Mouse (Mus musculus): ENCODE results near the gene Sema4d. TPM values are rescaled to one million over a fixed set of nuclear protein-coding genes. Genes with fewer than 3 reads are reported as not detected.

Gene Sema4d
- polyA plus RNA-seq, 1 experiment = 23.0 TPM

GRCm38 (mm10) chr13:51778983-51779962 is 14.3 kb downstream of the Sema4d start:
- no peak for TF ChIP-seq POLR2A (IDR thresholded peaks at IDR 0.05; ENCODE audit: borderline replicate concordance, control insufficient read depth, low read depth, low read length)
- TF ChIP-seq CTCF (IDR thresholded peaks at IDR 0.05; ENCODE audit: control insufficient read depth, insufficient read depth, low read length) = no peak
- no peak overlapping the region for H3K4me3 ChIP-seq (replicated peaks; ENCODE audit: control insufficient read depth, low read depth, low read length)
- peaks cover 12% of the 10 kb centered on the region for H3K4me1 ChIP-seq (ENCODE audit: control insufficient read depth, insufficient read depth, low read length)
- H3K27ac ChIP-seq (ENCODE audit: control insufficient read depth, insufficient read depth, low read depth, low read length, poor library complexity) = no peak overlapping the region
- 73% methylated on average over 25 of the region's 25 CpGs for WGBS

- TF ChIP-seq CTCF (IDR thresholded peaks at IDR 0.05; ENCODE audit: control insufficient read depth, insufficient read depth, low read length) (no peak), POLR2A (IDR thresholded peaks at IDR 0.05; ENCODE audit: borderline replicate concordance, control insufficient read depth, low read depth, low read length) (no peak)
- Histone ChIP-seq H3K4me3 (replicated peaks; ENCODE audit: control insufficient read depth, low read depth, low read length) (no peak overlapping the region), H3K4me1 (ENCODE audit: control insufficient read depth, insufficient read depth, low read length) (peaks cover 12% of the 10 kb centered on the region), H3K27ac (ENCODE audit: control insufficient read depth, insufficient read depth, low read depth, low read length, poor library complexity) (no peak overlapping the region)
- 78% methylated on average over 11 of the region's 11 CpGs for WGBS
Measured at GRCm38 (mm10) chr13:51778351-51778982, 15.1 kb downstream of the Sema4d start.

GRCm38 (mm10) chr13:51777738-51778274 is 15.7 kb downstream of the Sema4d start:
- Histone ChIP-seq H3K27ac (ENCODE audit: control insufficient read depth, insufficient read depth, low read depth, low read length, poor library complexity) (no peak overlapping the region), H3K4me1 (ENCODE audit: control insufficient read depth, insufficient read depth, low read length) (peaks cover 12% of the 10 kb centered on the region), H3K4me3 (replicated peaks; ENCODE audit: control insufficient read depth, low read depth, low read length) (no peak overlapping the region)
- TF ChIP-seq CTCF (IDR thresholded peaks at IDR 0.05; ENCODE audit: control insufficient read depth, insufficient read depth, low read length) = no peak
- no peak for TF ChIP-seq POLR2A (IDR thresholded peaks at IDR 0.05; ENCODE audit: borderline replicate concordance, control insufficient read depth, low read depth, low read length)
- WGBS = 72% methylated on average over 6 of the region's 6 CpGs

- H3K4me1 ChIP-seq (ENCODE audit: control insufficient read depth, insufficient read depth, low read length) = peaks cover 12% of the 10 kb centered on the region
- 80% methylated on average over 11 of the region's 11 CpGs for WGBS
- H3K4me3 ChIP-seq (replicated peaks; ENCODE audit: control insufficient read depth, low read depth, low read length) = no peak overlapping the region
- no peak for TF ChIP-seq CTCF (IDR thresholded peaks at IDR 0.05; ENCODE audit: control insufficient read depth, insufficient read depth, low read length)
- no peak for TF ChIP-seq POLR2A (IDR thresholded peaks at IDR 0.05; ENCODE audit: borderline replicate concordance, control insufficient read depth, low read depth, low read length)
- no peak overlapping the region for H3K27ac ChIP-seq (ENCODE audit: control insufficient read depth, insufficient read depth, low read depth, low read length, poor library complexity)
Measured at GRCm38 (mm10) chr13:51777048-51777737, 16.4 kb downstream of the Sema4d start.

GRCm38 (mm10) chr13:51776160-51776737 is 17.3 kb downstream of the Sema4d start:
- H3K27ac ChIP-seq (ENCODE audit: control insufficient read depth, insufficient read depth, low read depth, low read length, poor library complexity) = no peak overlapping the region
- WGBS = 34% methylated on average over 6 of the region's 6 CpGs
- no peak overlapping the region for H3K4me3 ChIP-seq (replicated peaks; ENCODE audit: control insufficient read depth, low read depth, low read length)
- peaks cover 8% of the 10 kb centered on the region for H3K4me1 ChIP-seq (ENCODE audit: control insufficient read depth, insufficient read depth, low read length)
- TF ChIP-seq POLR2A (IDR thresholded peaks at IDR 0.05; ENCODE audit: borderline replicate concordance, control insufficient read depth, low read depth, low read length) (no peak), CTCF (IDR thresholded peaks at IDR 0.05; ENCODE audit: control insufficient read depth, insufficient read depth, low read length) (no peak)

- Histone ChIP-seq H3K4me1 (ENCODE audit: control insufficient read depth, insufficient read depth, low read length) (peaks cover 15% of the 10 kb centered on the region), H3K27ac (ENCODE audit: control insufficient read depth, insufficient read depth, low read depth, low read length, poor library complexity) (no peak overlapping the region)
- WGBS = 89% methylated on average over 10 of the region's 10 CpGs
Measured at GRCm38 (mm10) chr13:51771802-51772206, 21.7 kb downstream of the Sema4d start.

GRCm38 (mm10) chr13:51770647-51771427 is 22.7 kb downstream of the Sema4d start:
- H3K27ac ChIP-seq (ENCODE audit: control insufficient read depth, insufficient read depth, low read depth, low read length, poor library complexity) = no peak overlapping the region
- H3K4me1 ChIP-seq (ENCODE audit: control insufficient read depth, insufficient read depth, low read length) = peaks cover 15% of the 10 kb centered on the region
- TF ChIP-seq POLR2A (IDR thresholded peaks at IDR 0.05; ENCODE audit: borderline replicate concordance, control insufficient read depth, low read depth, low read length) = no peak
- TF ChIP-seq CTCF (IDR thresholded peaks at IDR 0.05; ENCODE audit: control insufficient read depth, insufficient read depth, low read length) = no peak
- no peak overlapping the region for H3K4me3 ChIP-seq (replicated peaks; ENCODE audit: control insufficient read depth, low read depth, low read length)
- 94% methylated on average over 14 of the region's 14 CpGs for WGBS

More at GRCm38 (mm10) chr13:51771802-51772206, 21.7 kb downstream of the Sema4d start:
- no peak for TF ChIP-seq POLR2A (IDR thresholded peaks at IDR 0.05; ENCODE audit: borderline replicate concordance, control insufficient read depth, low read depth, low read length)
- TF ChIP-seq CTCF (IDR thresholded peaks at IDR 0.05; ENCODE audit: control insufficient read depth, insufficient read depth, low read length) = no peak
- H3K4me3 ChIP-seq (replicated peaks; ENCODE audit: control insufficient read depth, low read depth, low read length) = no peak overlapping the region
